Mouse (Mus musculus) heart, postnatal 4 days (tissue): ENCODE results near the gene Pip4k2a. TPM values are rescaled to one million over a fixed set of nuclear protein-coding genes. Genes with fewer than 3 reads are reported as not detected.
A peak's percentile ranks its signal among the peaks of the same experiment; 100 is the strongest.

Experiments used
- DNase-seq: peaks from one replicate; pipeline ENCODE4 v3.0.0; 2021
- total RNA-seq, 2 experiments: library from RNA; stranded (reverse); gene quantifications; 2 replicates each; pipeline ENCODE4 v1.2.3; 2021

The Pip4k2a gene
- total RNA-seq, 2 experiments from 2014 or later, result 7.9 to 8.1 TPM

GRCm38 (mm10) chr2:18955671-18956070, 42.3 kb downstream of the Pip4k2a start:
- no peak for DNase-seq

GRCm38 (mm10) chr2:18955022-18955421, 42.9 kb downstream of the Pip4k2a start:
- DNase-seq, result no peak

- DNase-seq, result no peak
These were observed 43.5 kb downstream of the Pip4k2a start for GRCm38 (mm10) chr2:18954422-18954821.

GRCm38 (mm10) chr2:18952102-18952673, 45.7 kb downstream of the Pip4k2a start:
- no peak for DNase-seq

- no peak for DNase-seq
These were observed 47.2 kb downstream of the Pip4k2a start for GRCm38 (mm10) chr2:18950758-18951157.

GRCm38 (mm10) chr2:18948741-18949140, 49.2 kb downstream of the Pip4k2a start:
- no peak for DNase-seq

- DNase-seq, result no peak
These were observed 50.1 kb downstream of the Pip4k2a start for GRCm38 (mm10) chr2:18947669-18948459.

- DNase-seq, result no peak
These were observed 52.5 kb downstream of the Pip4k2a start for GRCm38 (mm10) chr2:18945438-18945837.

GRCm38 (mm10) chr2:18943930-18944329, 54.0 kb downstream of the Pip4k2a start:
- peak; percentile 49 for DNase-seq

- no peak for DNase-seq
These were observed 54.6 kb downstream of the Pip4k2a start for GRCm38 (mm10) chr2:18943366-18943765.

- no peak for DNase-seq
These were observed 57.1 kb downstream of the Pip4k2a start for GRCm38 (mm10) chr2:18940693-18941270.

GRCm38 (mm10) chr2:18938923-18939329, 59.0 kb downstream of the Pip4k2a start:
- DNase-seq, result no peak

GRCm38 (mm10) chr2:18938232-18938631, 59.7 kb downstream of the Pip4k2a start:
- DNase-seq, result no peak

- no peak for DNase-seq
These were observed 60.3 kb downstream of the Pip4k2a start for GRCm38 (mm10) chr2:18937611-18938010.

- DNase-seq, result no peak
These were observed 61.5 kb downstream of the Pip4k2a start for GRCm38 (mm10) chr2:18936446-18936845.

- DNase-seq, result no peak
These were observed 62.3 kb downstream of the Pip4k2a start for GRCm38 (mm10) chr2:18935581-18936027.

- DNase-seq, result no peak
These were observed 63.8 kb downstream of the Pip4k2a start for GRCm38 (mm10) chr2:18934131-18934530.

GRCm38 (mm10) chr2:18933418-18933817, 64.5 kb downstream of the Pip4k2a start:
- DNase-seq, result no peak

- no peak for DNase-seq
These were observed 67.4 kb downstream of the Pip4k2a start for GRCm38 (mm10) chr2:18930318-18931060.

- no peak for DNase-seq
These were observed 69.2 kb downstream of the Pip4k2a start for GRCm38 (mm10) chr2:18928597-18929257.

- DNase-seq, result no peak
These were observed 69.7 kb downstream of the Pip4k2a start for GRCm38 (mm10) chr2:18928196-18928595.
